Mouse (Mus musculus): ENCODE results near the gene Cd40. TPM values are rescaled to one million over a fixed set of nuclear protein-coding genes. Genes with fewer than 3 reads are reported as not detected.

The Cd40 gene
- polyA plus RNA-seq, 1 experiment from 2014 or later: 9.6 TPM

DNA sequence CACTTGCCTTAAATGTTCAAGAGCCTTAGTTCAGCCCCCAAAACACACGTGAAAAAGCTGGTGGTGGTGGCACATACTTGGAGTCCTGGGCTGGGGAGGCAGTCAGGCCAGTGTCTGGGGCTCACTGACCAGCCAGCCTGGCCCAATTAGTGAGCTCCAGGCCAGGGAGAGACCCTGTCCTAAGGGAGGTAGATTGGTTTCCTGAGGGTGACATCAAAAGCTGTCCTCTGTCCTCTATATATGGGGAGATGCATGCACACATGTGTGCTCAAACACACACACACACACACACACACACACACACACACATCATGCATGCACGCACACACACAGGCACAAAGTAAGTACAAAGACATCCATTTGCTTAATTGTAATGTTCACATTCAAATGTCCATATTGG, 11.7 kb upstream of the Cd40 start:
- ATAC-seq (replicated peaks; ENCODE audit: insufficient number of reproducible peaks, low FRiP score, low TSS enrichment): no peak
- H3K9me3 ChIP-seq (replicated peaks; ENCODE audit: control insufficient read depth, low read length): no peaks in the 10 kb centered on the region
- H3K4me2 ChIP-seq: no peak overlapping the region
- H3K4me1 ChIP-seq (ENCODE audit: control insufficient read depth, insufficient read depth, low read length): no peaks in the 10 kb centered on the region
- no peak overlapping the region for H3K27ac ChIP-seq (ENCODE audit: low read depth, low read length)
- no peak overlapping the region for H3K9ac ChIP-seq (ENCODE audit: low read depth, low read length)
- no peaks in the 10 kb centered on the region for H3K36me3 ChIP-seq (ENCODE audit: control insufficient read depth, insufficient read depth, low read length)
- WGBS (ENCODE audit: insufficient replicate concordance): 56% methylated on average over 2 of the region's 2 CpGs
- no peak overlapping the region for H3K4me3 ChIP-seq (ENCODE audit: low read depth, low read length)
- H3K27me3 ChIP-seq (ENCODE audit: control insufficient read depth, insufficient read depth, low read length): no peaks in the 10 kb centered on the region

DNA sequence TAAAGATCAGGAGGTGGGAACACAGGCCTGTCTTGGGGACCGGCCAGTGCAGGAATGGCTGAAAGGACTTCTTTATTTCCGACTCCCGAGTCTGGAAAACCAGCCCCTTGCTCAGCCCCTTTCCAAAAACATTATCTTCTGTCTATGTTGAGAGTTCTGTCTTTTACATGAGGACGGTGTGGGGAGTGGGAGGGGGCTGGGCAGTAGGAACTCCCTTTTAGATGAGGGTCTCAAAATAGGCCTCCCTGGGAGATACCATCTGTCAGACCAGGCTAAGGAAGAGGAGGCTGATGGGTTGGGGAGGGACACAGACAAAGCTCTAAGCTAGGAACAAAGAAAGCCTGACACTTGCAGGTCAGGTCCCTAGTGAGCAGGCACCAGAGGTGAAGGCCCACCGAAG, 6.4 kb upstream of the Cd40 start:
- H3K36me3 ChIP-seq (ENCODE audit: control insufficient read depth, insufficient read depth, low read length): no peaks in the 10 kb centered on the region
- H3K4me3 ChIP-seq (ENCODE audit: low read depth, low read length): no peak overlapping the region
- no peak overlapping the region for H3K27ac ChIP-seq (ENCODE audit: low read depth, low read length)
- ATAC-seq (replicated peaks; ENCODE audit: insufficient number of reproducible peaks, low FRiP score, low TSS enrichment): no peak
- no peak overlapping the region for H3K4me2 ChIP-seq
- no peaks in the 10 kb centered on the region for H3K27me3 ChIP-seq (ENCODE audit: control insufficient read depth, insufficient read depth, low read length)
- 46% methylated on average over 5 of the region's 5 CpGs for WGBS (ENCODE audit: insufficient replicate concordance)
- H3K9me3 ChIP-seq (replicated peaks; ENCODE audit: control insufficient read depth, low read length): no peaks in the 10 kb centered on the region
- no peak overlapping the region for H3K9ac ChIP-seq (ENCODE audit: low read depth, low read length)
- H3K4me1 ChIP-seq (ENCODE audit: control insufficient read depth, insufficient read depth, low read length): no peaks in the 10 kb centered on the region

DNA sequence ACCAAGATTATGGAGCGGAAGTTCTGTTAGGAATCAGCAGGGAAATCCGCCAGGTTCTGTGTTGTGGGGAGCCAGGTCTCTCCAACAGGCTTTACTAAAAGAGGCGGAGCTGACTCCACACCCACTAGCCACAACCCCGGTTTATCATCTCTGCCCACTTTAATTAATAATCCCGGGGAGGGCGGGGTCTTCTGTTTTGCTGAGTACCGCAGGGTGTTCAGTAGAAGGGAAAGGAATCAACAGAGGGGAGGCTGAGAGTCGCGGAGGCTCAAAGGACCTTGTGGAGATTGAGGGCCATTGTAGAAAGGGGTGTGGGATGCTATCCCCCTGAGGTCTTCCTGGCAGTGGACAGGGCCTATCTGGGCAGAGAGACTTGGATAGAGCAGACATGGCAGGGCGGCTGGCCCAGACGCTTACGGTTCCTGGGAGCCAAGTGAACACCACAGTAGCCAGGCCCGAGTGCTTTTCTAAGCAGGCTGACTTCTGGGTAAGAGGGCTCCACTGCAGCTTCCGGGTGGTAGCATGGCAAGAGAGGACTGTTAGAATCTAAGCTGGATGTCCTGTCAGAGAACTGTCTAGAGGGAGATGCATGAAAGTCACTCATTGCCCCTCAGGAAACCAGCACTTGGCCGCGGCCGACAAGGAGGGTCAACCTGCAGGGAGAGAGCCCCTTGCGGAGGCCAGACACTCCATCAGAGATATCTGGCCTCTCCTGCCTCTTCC, 4.4 kb upstream of the Cd40 start:
- 61% methylated on average over 18 of the region's 18 CpGs for WGBS (ENCODE audit: insufficient replicate concordance)
- no peak for ATAC-seq (replicated peaks; ENCODE audit: insufficient number of reproducible peaks, low FRiP score, low TSS enrichment)
- Histone ChIP-seq H3K4me3 (ENCODE audit: low read depth, low read length) (no peak overlapping the region), H3K9ac (ENCODE audit: low read depth, low read length) (no peak overlapping the region), H3K4me2 (no peak overlapping the region), H3K9me3 (replicated peaks; ENCODE audit: control insufficient read depth, low read length) (no peaks in the 10 kb centered on the region), H3K27me3 (ENCODE audit: control insufficient read depth, insufficient read depth, low read length) (0 out of 2 replicates have a peak, but pooled peaks cover 2% of the 10 kb centered on the region), H3K4me1 (ENCODE audit: control insufficient read depth, insufficient read depth, low read length) (peaks cover 7% of the 10 kb centered on the region; the same call in 1 of the 2 replicates), H3K27ac (ENCODE audit: low read depth, low read length) (no peak overlapping the region), H3K36me3 (ENCODE audit: control insufficient read depth, insufficient read depth, low read length) (no peaks in the 10 kb centered on the region)

DNA sequence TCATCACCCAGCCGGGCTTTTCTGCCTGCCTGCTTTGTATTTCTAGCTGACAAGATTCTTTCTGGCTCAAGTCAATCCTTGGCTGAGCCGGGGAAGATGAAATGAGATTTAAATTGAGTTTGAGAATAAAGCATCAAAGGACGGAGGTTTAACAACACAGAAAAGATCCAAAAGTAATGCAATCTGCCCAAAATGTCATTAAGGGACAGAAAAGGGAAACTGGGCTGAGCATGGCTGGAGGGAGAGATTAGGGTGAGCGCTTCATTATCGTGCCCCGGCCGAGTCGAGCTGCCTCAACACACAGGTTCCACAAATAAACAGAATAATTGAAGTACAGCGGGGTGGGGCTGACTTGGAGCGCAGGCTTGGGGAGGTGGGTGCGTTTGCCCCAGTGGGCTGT, 3.9 kb upstream of the Cd40 start:
- H3K4me1 ChIP-seq (ENCODE audit: control insufficient read depth, insufficient read depth, low read length): peaks cover 9% of the 10 kb centered on the region; the same call in 1 of the 2 replicates
- H3K27ac ChIP-seq (ENCODE audit: low read depth, low read length): no peak overlapping the region
- H3K9ac ChIP-seq (ENCODE audit: low read depth, low read length): no peak overlapping the region
- no peak for ATAC-seq (replicated peaks; ENCODE audit: insufficient number of reproducible peaks, low FRiP score, low TSS enrichment)
- H3K4me2 ChIP-seq: no peak overlapping the region
- 36% methylated on average over 11 of the region's 11 CpGs for WGBS (ENCODE audit: insufficient replicate concordance)
- H3K4me3 ChIP-seq (ENCODE audit: low read depth, low read length): no peak overlapping the region
- no peaks in the 10 kb centered on the region for H3K36me3 ChIP-seq (ENCODE audit: control insufficient read depth, insufficient read depth, low read length)
- no peaks in the 10 kb centered on the region for H3K9me3 ChIP-seq (replicated peaks; ENCODE audit: control insufficient read depth, low read length)
- H3K27me3 ChIP-seq (ENCODE audit: control insufficient read depth, insufficient read depth, low read length): peaks cover 3% of the 10 kb centered on the region; the same call in 1 of the 2 replicates

DNA sequence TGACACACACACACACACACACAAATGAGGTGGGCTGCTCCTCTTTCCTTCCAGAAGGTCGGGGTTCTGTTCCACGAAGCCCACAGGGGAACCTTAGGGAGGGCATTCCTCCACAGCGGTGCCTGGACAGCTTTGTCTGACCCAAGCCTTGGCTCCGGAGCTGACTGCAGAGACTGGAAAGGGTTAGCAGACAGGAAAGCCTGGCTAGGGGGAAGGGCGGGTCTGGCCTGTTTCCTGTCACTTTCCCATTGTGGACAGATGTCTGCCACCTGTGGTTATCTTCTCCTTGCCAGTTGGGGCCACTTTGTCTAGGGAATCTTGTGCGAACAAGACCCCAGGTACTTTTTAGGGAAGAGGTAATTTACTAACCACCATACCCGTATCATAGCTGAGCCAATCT, 478 bp downstream of the Cd40 start:
- 0 out of 2 replicates have a peak, but pooled peaks have one; percentile 41 for ATAC-seq (replicated peaks; ENCODE audit: insufficient number of reproducible peaks, low FRiP score, low TSS enrichment)
- H3K4me3 ChIP-seq (ENCODE audit: low read depth, low read length): peak overlapping the region; percentile 47
- H3K27ac ChIP-seq (ENCODE audit: low read depth, low read length): 0 out of 2 replicates have a peak overlapping the region, but pooled peaks have one; percentile 1

DNA sequence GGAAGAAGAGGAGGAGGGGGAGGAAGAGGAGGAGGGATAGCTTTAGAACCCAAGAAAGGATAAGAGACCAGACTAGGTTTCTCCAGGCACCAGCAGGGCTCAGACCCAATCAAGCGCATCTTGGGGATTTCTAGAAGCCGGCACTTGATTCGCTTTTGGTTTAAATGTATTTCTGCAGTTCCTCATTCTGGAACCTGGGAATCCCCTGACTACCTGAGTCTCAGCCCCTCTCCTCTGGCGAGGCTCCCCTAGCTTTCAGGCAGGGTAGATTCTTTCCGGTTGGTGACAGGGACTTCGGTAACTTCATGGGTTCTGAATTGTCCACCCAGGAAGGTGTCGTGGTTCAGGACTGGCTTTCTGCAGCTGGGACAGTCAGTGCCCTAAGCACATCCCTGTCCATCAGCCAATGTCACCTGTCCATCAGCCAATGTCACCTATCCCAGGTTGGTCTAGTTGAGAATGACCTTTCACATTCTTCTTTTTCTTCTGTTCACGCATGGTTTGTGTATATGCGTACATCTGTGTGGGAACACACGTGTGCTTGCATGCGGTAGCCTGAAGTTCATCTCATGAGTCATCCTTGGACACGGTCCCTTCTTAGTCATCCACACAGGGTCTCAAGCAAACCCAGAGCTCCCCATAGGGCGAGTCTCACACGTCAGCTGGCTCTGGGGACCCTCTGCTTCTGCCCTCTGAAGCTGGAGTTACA, 1.1 kb downstream of the Cd40 start:
- Histone ChIP-seq H3K36me3 (ENCODE audit: control insufficient read depth, insufficient read depth, low read length) (no peaks in the 10 kb centered on the region), H3K27me3 (ENCODE audit: control insufficient read depth, insufficient read depth, low read length) (peaks cover 7% of the 10 kb centered on the region; the same call in 1 of the 2 replicates), H3K9me3 (replicated peaks; ENCODE audit: control insufficient read depth, low read length) (no peaks in the 10 kb centered on the region), H3K4me3 (ENCODE audit: low read depth, low read length) (peak overlapping the region; percentile 47), H3K9ac (ENCODE audit: low read depth, low read length) (no peak overlapping the region), H3K4me1 (ENCODE audit: control insufficient read depth, insufficient read depth, low read length) (peaks cover 12% of the 10 kb centered on the region; the same call in 1 of the 2 replicates), H3K4me2 (peak overlapping the region; percentile 63), H3K27ac (ENCODE audit: low read depth, low read length) (no peak overlapping the region)
- 66% methylated on average over 14 of the region's 14 CpGs for WGBS (ENCODE audit: insufficient replicate concordance)
- peak; percentile 43; the same call in 1 of the 2 replicates for ATAC-seq (replicated peaks; ENCODE audit: insufficient number of reproducible peaks, low FRiP score, low TSS enrichment)

More for the DNA sequence above, 478 bp downstream of the Cd40 start:
- Histone ChIP-seq H3K36me3 (ENCODE audit: control insufficient read depth, insufficient read depth, low read length) (no peaks in the 10 kb centered on the region), H3K9ac (ENCODE audit: low read depth, low read length) (peak overlapping the region; percentile 28), H3K4me2 (peak overlapping the region; percentile 63), H3K9me3 (replicated peaks; ENCODE audit: control insufficient read depth, low read length) (no peaks in the 10 kb centered on the region), H3K4me1 (ENCODE audit: control insufficient read depth, insufficient read depth, low read length) (peaks cover 12% of the 10 kb centered on the region; the same call in 1 of the 2 replicates), H3K27me3 (ENCODE audit: control insufficient read depth, insufficient read depth, low read length) (peaks cover 7% of the 10 kb centered on the region; the same call in 1 of the 2 replicates)
- WGBS (ENCODE audit: insufficient replicate concordance): 3% methylated on average over 7 of the region's 7 CpGs

DNA sequence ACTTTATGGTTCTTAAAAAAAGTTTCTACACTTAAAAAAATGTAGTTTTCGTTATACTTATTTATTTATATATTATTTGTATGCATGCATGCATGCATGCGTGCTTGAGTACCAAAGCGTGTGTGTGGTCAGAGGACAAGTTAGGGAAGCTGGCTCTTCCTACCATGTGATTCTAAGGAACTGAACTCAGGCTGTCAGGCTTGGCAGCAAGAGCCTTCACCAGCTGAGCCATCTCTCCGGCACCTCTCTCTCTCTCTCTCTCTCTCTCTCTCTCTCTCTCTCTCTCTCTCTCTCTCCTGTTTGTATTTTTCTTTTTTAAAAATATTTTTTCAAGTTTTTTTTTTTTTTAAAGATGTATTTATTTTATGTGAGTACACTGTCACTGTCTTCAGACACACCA, 4.5 kb downstream of the Cd40 start:
- Histone ChIP-seq H3K9ac (ENCODE audit: low read depth, low read length) (no peak overlapping the region), H3K4me2 (no peak overlapping the region), H3K27ac (ENCODE audit: low read depth, low read length) (no peak overlapping the region), H3K9me3 (replicated peaks; ENCODE audit: control insufficient read depth, low read length) (no peaks in the 10 kb centered on the region), H3K4me1 (ENCODE audit: control insufficient read depth, insufficient read depth, low read length) (peaks cover 10% of the 10 kb centered on the region; the same call in 1 of the 2 replicates), H3K36me3 (ENCODE audit: control insufficient read depth, insufficient read depth, low read length) (no peaks in the 10 kb centered on the region), H3K4me3 (ENCODE audit: low read depth, low read length) (no peak overlapping the region), H3K27me3 (ENCODE audit: control insufficient read depth, insufficient read depth, low read length) (peaks cover 7% of the 10 kb centered on the region; the same call in 1 of the 2 replicates)
- ATAC-seq (replicated peaks; ENCODE audit: insufficient number of reproducible peaks, low FRiP score, low TSS enrichment): no peak
- 88% methylated on average over 4 of the region's 4 CpGs for WGBS (ENCODE audit: insufficient replicate concordance)

DNA sequence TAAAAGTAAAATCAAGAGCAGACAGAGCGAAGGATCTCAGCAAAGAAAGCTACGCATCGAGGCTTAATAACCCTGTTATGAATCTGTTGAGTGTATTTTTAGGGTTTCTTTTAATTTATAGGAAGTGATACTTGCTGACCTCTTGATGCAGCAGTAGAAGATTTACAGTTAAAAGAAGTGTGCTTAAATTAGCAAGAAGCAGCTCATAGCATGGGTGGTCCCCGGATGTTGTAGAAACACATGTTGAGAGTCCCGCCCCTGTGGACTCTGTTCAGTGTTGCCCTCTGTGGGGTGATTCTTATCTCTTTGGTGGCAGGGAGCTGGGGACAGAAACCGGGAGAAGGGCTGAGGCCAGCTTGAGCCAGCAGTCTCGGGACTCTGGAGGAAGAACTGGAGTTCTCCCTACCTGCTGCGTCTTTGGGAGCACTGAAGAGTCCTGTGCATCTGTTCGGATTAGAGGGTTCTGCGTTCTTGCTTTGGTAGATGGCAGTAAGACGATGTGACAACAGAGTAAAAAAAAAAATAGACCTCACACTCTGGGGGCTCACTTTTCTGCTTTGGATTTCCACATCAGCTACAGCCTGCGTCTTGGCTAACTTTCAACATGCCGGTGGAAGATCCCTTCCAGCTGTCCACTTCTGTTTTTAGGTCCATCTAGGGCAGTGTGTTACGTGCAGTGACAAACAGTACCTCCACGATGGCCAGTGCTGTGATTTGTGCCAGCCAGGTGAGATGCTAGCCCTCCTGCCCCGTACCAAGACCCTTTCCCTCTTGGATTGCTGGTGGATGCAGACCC, 6.4 kb downstream of the Cd40 start:
- no peak overlapping the region for H3K9ac ChIP-seq (ENCODE audit: low read depth, low read length)
- peaks cover 6% of the 10 kb centered on the region; the same call in 1 of the 2 replicates for H3K27me3 ChIP-seq (ENCODE audit: control insufficient read depth, insufficient read depth, low read length)
- H3K36me3 ChIP-seq (ENCODE audit: control insufficient read depth, insufficient read depth, low read length): no peaks in the 10 kb centered on the region
- no peaks in the 10 kb centered on the region for H3K9me3 ChIP-seq (replicated peaks; ENCODE audit: control insufficient read depth, low read length)
- H3K27ac ChIP-seq (ENCODE audit: low read depth, low read length): no peak overlapping the region
- H3K4me1 ChIP-seq (ENCODE audit: control insufficient read depth, insufficient read depth, low read length): 0 out of 2 replicates have a peak, but pooled peaks cover 2% of the 10 kb centered on the region
- ATAC-seq (replicated peaks; ENCODE audit: insufficient number of reproducible peaks, low FRiP score, low TSS enrichment): no peak
- H3K4me2 ChIP-seq: no peak overlapping the region
- WGBS (ENCODE audit: insufficient replicate concordance): 70% methylated on average over 16 of the region's 16 CpGs
- H3K4me3 ChIP-seq (ENCODE audit: low read depth, low read length): no peak overlapping the region

All from heart, embryonic 11.5 days (tissue).